Mouse (Mus musculus) frontal cortex, postnatal 10 days (tissue): ENCODE measurements around the gene Erbb2.

ENCODE experiments used
- DNase-seq, 2 experiments: peaks; one replicate each; pipeline ENCODE4 v3.0.0; 2022; ENCODE audit warnings: low spot score in 2 of 2, mixed read lengths in 1 of 2

Erbb2 gene

GRCm38 (mm10) chr11:98458121-98458990 is 46.1 kb downstream of the Erbb2 start:
- no peak for DNase-seq

GRCm38 (mm10) chr11:98459071-98459741 is 46.9 kb downstream of the Erbb2 start:
- DNase-seq = no peak

- no peak for DNase-seq
Measured at GRCm38 (mm10) chr11:98459860-98460259, 47.6 kb downstream of the Erbb2 start.

GRCm38 (mm10) chr11:98461109-98461720 is 48.9 kb downstream of the Erbb2 start:
- DNase-seq = no peak

GRCm38 (mm10) chr11:98462255-98462654 is 50.0 kb downstream of the Erbb2 start:
- DNase-seq = no peak

GRCm38 (mm10) chr11:98463911-98464310 is 51.6 kb downstream of the Erbb2 start:
- DNase-seq = no peak

- no peak for DNase-seq
Measured at GRCm38 (mm10) chr11:98464516-98464915, 52.2 kb downstream of the Erbb2 start.

- no peak for DNase-seq
Measured at GRCm38 (mm10) chr11:98469761-98470714, 57.8 kb downstream of the Erbb2 start.

- no peak for DNase-seq
Measured at GRCm38 (mm10) chr11:98470795-98471194, 58.5 kb downstream of the Erbb2 start.

- DNase-seq = no peak
Measured at GRCm38 (mm10) chr11:98472696-98473095, 60.4 kb downstream of the Erbb2 start.

GRCm38 (mm10) chr11:98473916-98474479 is 61.7 kb downstream of the Erbb2 start:
- DNase-seq = no peak

GRCm38 (mm10) chr11:98474967-98475366 is 62.7 kb downstream of the Erbb2 start:
- DNase-seq = no peak

GRCm38 (mm10) chr11:98475630-98476433 is 63.6 kb downstream of the Erbb2 start:
- DNase-seq = no peak

GRCm38 (mm10) chr11:98476434-98476807 is 64.2 kb downstream of the Erbb2 start:
- no peak for DNase-seq

GRCm38 (mm10) chr11:98477011-98477701 is 64.9 kb downstream of the Erbb2 start:
- no peak for DNase-seq

GRCm38 (mm10) chr11:98479026-98479939 is 67.0 kb downstream of the Erbb2 start:
- no peak for DNase-seq

- no peak for DNase-seq
Measured at GRCm38 (mm10) chr11:98479940-98480497, 67.7 kb downstream of the Erbb2 start.

GRCm38 (mm10) chr11:98481231-98481630 is 69.0 kb downstream of the Erbb2 start:
- DNase-seq = no peak
